Mouse (Mus musculus) hindbrain, embryonic 12.5 days (tissue): ENCODE measurements around the gene Slc16a3. TPM values are rescaled to one million over a fixed set of nuclear protein-coding genes. Genes with fewer than 3 reads are reported as not detected.

Source experiments
- ATAC-seq: fragments of 200-750 bp; cut with Nextera tagmentation; 2 replicates; pipeline ENCODE4 v1.8.0; 2017; ENCODE audit warnings: moderate TSS enrichment; ENCODE audit not compliant: low FRiP score
- H3K27ac ChIP-seq: fragments of 300-500 bp; sonication (generic); 2 replicates; pipeline ENCODE4 v1.5.1; 2016; ENCODE audit warnings: mild to moderate bottlenecking
- H3K27me3 ChIP-seq: fragments of 300-500 bp; sonication (generic); 2 replicates; pipeline ENCODE4 v1.6.1; 2016; ENCODE audit warnings: mild to moderate bottlenecking
- H3K36me3 ChIP-seq: fragments of 300-500 bp; sonication (generic); 2 replicates; pipeline ENCODE4 v1.6.1; 2016; ENCODE audit warnings: mild to moderate bottlenecking
- H3K4me1 ChIP-seq: fragments of 300-500 bp; sonication (generic); 2 replicates; pipeline ENCODE4 v1.6.1; 2016
- H3K4me2 ChIP-seq: fragments of 300-500 bp; sonication (generic); replicated peaks from 2 replicates; pipeline ENCODE4 v1.6.1; 2016; ENCODE audit warnings: mild to moderate bottlenecking
- H3K4me3 ChIP-seq: fragments of 300-500 bp; sonication (generic); 2 replicates; pipeline ENCODE4 v1.5.1; 2016; ENCODE audit warnings: mild to moderate bottlenecking
- H3K9ac ChIP-seq: fragments of 300-500 bp; sonication (generic); 2 replicates; pipeline ENCODE4 v1.6.1; 2016; ENCODE audit warnings: mild to moderate bottlenecking, moderate library complexity
- H3K9me3 ChIP-seq: fragments of 300-500 bp; sonication (generic); replicated peaks from 2 replicates; pipeline ENCODE4 v1.6.1; 2016; ENCODE audit warnings: mild to moderate bottlenecking
- WGBS: fragments of 180-500 bp; shearing (Covaris S2); methylation state at CpG from one replicate; pipeline ENCODE4 v1.1.7; 2016; 5-methylcytosine and 5-hydroxymethylcytosine counted together
- polyA plus RNA-seq: library from polyadenylated mRNA; unstranded; fragments of >200 nt; fragmentation: Nextera tagmentation; extraction: Ambion mirVana; gene quantifications from 2 replicates; pipeline ENCODE4 v1.2.1, GENCODE M21; 2016

The Slc16a3 gene
- polyA plus RNA-seq, 1 experiment from 2014 or later: 45.9 TPM

DNA sequence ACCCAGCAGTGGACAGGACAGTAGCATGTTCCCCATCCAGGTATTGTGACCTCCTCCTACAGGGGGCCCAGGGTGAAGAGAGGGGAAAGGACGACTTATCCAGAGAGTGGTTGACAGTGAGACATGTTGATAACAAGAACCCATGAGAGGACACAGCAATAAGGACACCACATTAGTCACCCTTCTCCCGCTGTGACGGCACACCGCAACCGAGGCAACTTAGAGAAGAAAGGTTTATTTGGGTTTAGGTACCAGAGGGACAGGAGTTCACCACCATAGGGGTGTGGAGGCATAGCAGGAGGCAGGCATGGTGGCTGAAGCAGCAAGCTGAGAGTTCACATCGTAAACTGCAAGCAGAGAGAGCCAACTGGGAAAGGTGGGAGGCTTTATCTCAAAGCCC lies 57.9 kb downstream of the Slc16a3 start:
- Histone ChIP-seq H3K4me3 (no peak overlapping the region), H3K4me1 (peaks cover 2% of the 10 kb centered on the region; the same call in 1 of the 2 replicates), H3K9me3 (no peaks in the 10 kb centered on the region), H3K4me2 (no peak overlapping the region), H3K27me3 (no peaks in the 10 kb centered on the region), H3K36me3 (no peaks in the 10 kb centered on the region), H3K27ac (no peak overlapping the region), H3K9ac (no peak overlapping the region)
- 74% methylated on average over 6 of the region's 6 CpGs for WGBS
- no peak for ATAC-seq

DNA sequence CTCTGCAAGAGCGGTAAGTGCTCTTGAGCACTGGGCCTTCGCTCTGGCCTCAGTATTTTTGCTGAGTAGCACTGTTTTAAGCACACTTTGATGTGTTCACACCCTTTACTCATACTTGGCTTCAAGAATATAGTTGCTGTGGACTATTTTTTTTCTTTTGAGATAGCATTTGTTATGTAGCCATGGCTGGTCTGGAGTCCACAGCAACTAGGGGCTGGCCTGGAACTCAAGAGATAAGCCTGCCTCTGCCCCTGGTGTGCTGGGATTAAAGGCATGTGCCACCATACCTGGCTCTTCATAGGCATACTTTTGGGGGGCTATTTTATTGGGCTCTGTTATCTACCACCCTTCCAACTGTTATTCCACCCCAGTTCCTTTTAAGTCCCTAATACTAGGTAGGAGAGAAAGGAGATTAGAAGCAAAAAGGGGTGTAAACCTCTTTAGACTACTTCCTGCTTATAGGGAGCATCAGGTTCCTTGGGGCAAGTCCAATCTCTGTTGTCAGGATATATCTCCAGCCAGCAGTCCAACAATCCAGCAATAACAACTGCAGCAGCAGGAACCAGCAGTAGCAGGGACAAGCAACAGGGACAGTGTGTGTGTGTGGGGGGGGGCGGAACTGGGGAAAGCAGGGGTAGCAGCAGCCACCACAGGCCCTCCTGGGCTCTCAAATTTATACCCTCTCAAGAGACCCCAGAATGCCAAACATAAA lies 61.9 kb downstream of the Slc16a3 start:
- H3K27me3 ChIP-seq: no peaks in the 10 kb centered on the region
- 92% methylated on average over 3 of the region's 3 CpGs for WGBS
- no peak for ATAC-seq

More for the DNA sequence above, 61.9 kb downstream of the Slc16a3 start:
- Histone ChIP-seq H3K36me3 (no peaks in the 10 kb centered on the region), H3K9me3 (no peaks in the 10 kb centered on the region), H3K9ac (no peak overlapping the region), H3K4me1 (no peaks in the 10 kb centered on the region), H3K4me2 (no peak overlapping the region), H3K4me3 (no peak overlapping the region), H3K27ac (no peak overlapping the region)

Other genes with a start within 250 kb of the Slc16a3 start
- 106 and 113 TPM in 2 replicates for gene Cenpx, start 234.7 kb upstream of the Slc16a3 start, polyA plus RNA-seq
- 75.3 and 78.8 TPM in 2 replicates for gene Lrrc45, start 234.6 kb upstream of the Slc16a3 start, polyA plus RNA-seq
- gene Rac3, start 227.0 kb upstream of the Slc16a3 start, polyA plus RNA-seq: 98.4 and 99.9 TPM in 2 replicates
- 11.6 and 12.2 TPM in 2 replicates for gene Dcxr, start 221.2 kb upstream of the Slc16a3 start, polyA plus RNA-seq
- gene Cbr2, start 216.4 kb upstream of the Slc16a3 start, polyA plus RNA-seq: 1.6 and 2.6 TPM in 2 replicates
- gene Hmga1b, start 185.7 kb upstream of the Slc16a3 start, polyA plus RNA-seq: 3.0 and 4.0 TPM in 2 replicates
- gene Rfng, start 164.3 kb upstream of the Slc16a3 start, polyA plus RNA-seq: 68.5 and 70.1 TPM in 2 replicates
- gene Gps1, start 164.2 kb upstream of the Slc16a3 start, polyA plus RNA-seq: 223 and 232 TPM in 2 replicates
- 54.5 and 60.0 TPM in 2 replicates for gene Dus1l, start 152.1 kb upstream of the Slc16a3 start, polyA plus RNA-seq
- 115 and 120 TPM in 2 replicates for gene Fasn, start 123.9 kb upstream of the Slc16a3 start, polyA plus RNA-seq
- 6.0 TPM in 2 replicates for gene Ccdc57, start 15.6 kb upstream of the Slc16a3 start, polyA plus RNA-seq
- 171 TPM in 2 replicates for gene Csnk1d, start 42.9 kb downstream of the Slc16a3 start, polyA plus RNA-seq
- gene Cd7, start 90.9 kb downstream of the Slc16a3 start, polyA plus RNA-seq: not detected in 2 replicates
- gene Sectm1b, start 115.1 kb downstream of the Slc16a3 start, polyA plus RNA-seq: not detected in 2 replicates
- gene Sectm1a, start 132.7 kb downstream of the Slc16a3 start, polyA plus RNA-seq: not detected in 2 replicates
- not detected in 2 replicates for gene Tex19.2, start 170.2 kb downstream of the Slc16a3 start, polyA plus RNA-seq
- not detected in 2 replicates for gene Tex19.1, start 197.7 kb downstream of the Slc16a3 start, polyA plus RNA-seq
- gene Uts2r, start 211.8 kb downstream of the Slc16a3 start, polyA plus RNA-seq: 0.32 and 0.35 TPM in 2 replicates